Mouse (Mus musculus) midbrain, embryonic 13.5 days (tissue): Measurements from ENCODE around the gene Apex2. TPM values are rescaled to one million over a fixed set of nuclear protein-coding genes. Genes with fewer than 3 reads are reported as not detected.

Source experiments
- ATAC-seq: fragments of 200-750 bp; cut with Nextera tagmentation; 2 replicates; pipeline ENCODE4 v1.8.0; 2017; ENCODE audit warnings: mild to moderate bottlenecking, moderate TSS enrichment, moderate library complexity
- H3K27ac ChIP-seq: fragments of 300-500 bp; sonication (generic); 2 replicates; pipeline ENCODE4 v1.5.1; 2015; ENCODE audit warnings: inconsistent platforms, mild to moderate bottlenecking, moderate library complexity
- H3K27me3 ChIP-seq: fragments of 300-500 bp; sonication (generic); 2 replicates; pipeline ENCODE4 v1.6.1; 2015; ENCODE audit warnings: mild to moderate bottlenecking, inconsistent platforms
- H3K36me3 ChIP-seq: fragments of 300-500 bp; sonication (generic); 2 replicates; pipeline ENCODE4 v1.6.1; 2015; ENCODE audit warnings: mild to moderate bottlenecking, inconsistent platforms
- H3K4me1 ChIP-seq: fragments of 300-500 bp; sonication (generic); replicated peaks from 2 replicates; pipeline ENCODE4 v1.6.1; 2015; ENCODE audit warnings: inconsistent platforms
- H3K4me2 ChIP-seq: fragments of 300-500 bp; sonication (generic); replicated peaks from 2 replicates; pipeline ENCODE4 v1.6.1; 2015; ENCODE audit warnings: moderate library complexity, mild to moderate bottlenecking, inconsistent platforms
- H3K4me3 ChIP-seq: fragments of 300-500 bp; sonication (generic); replicated peaks from 2 replicates; pipeline ENCODE4 v1.5.1; 2015; ENCODE audit warnings: mild to moderate bottlenecking, inconsistent platforms
- H3K9ac ChIP-seq: fragments of 300-500 bp; sonication (generic); replicated peaks from 2 replicates; pipeline ENCODE4 v1.6.1; 2015; ENCODE audit warnings: mild to moderate bottlenecking, inconsistent platforms
- H3K9me3 ChIP-seq: fragments of 300-500 bp; sonication (generic); 2 replicates; pipeline ENCODE4 v1.6.1; 2016; ENCODE audit warnings: mild to moderate bottlenecking, inconsistent platforms
- WGBS: fragments of 180-500 bp; shearing (Covaris S2); methylation state at CpG from one replicate; pipeline ENCODE4 v1.1.7; 2015; 5-methylcytosine and 5-hydroxymethylcytosine counted together
- polyA plus RNA-seq: library from polyadenylated mRNA; unstranded; fragments of >200 nt; fragmentation: Nextera tagmentation; extraction: Ambion mirVana; gene quantifications from 2 replicates; pipeline ENCODE4 v1.2.1, GENCODE M21; 2015

The Apex2 gene
- polyA plus RNA-seq = 22.0 and 22.3 TPM in 2 replicates

- Histone ChIP-seq H3K27me3 (no peaks in the 10 kb centered on the region), H3K4me3 (peak within 1 kb of the TSS; percentile 52; the same call in 1 of the 2 replicates), H3K27ac (no peak within 1 kb of the TSS), H3K9me3 (no peaks in the 10 kb centered on the region), H3K4me1 (peaks cover 8% of the 10 kb centered on the region), H3K4me2 (peak within 1 kb of the TSS; percentile 61), H3K9ac (no peak within 1 kb of the TSS), H3K36me3 (peaks cover 8% of the 10 kb centered on the region)
- ATAC-seq = no peak
- 82% methylated on average over 5 of the region's 5 CpGs for WGBS
Observed at GRCm38 (mm10) chrX:150589696-150590095, at the start of gene Apex2. Gene Apex2 (minus strand): TSS chrX:150589868.

- no peak for ATAC-seq
- 52% methylated on average over 1 of the region's 1 CpGs for WGBS
- H3K9ac ChIP-seq = no peak overlapping the region
Observed at GRCm38 (mm10) chrX:150636421-150636820, 46.8 kb upstream of the Apex2 start.

DNA sequence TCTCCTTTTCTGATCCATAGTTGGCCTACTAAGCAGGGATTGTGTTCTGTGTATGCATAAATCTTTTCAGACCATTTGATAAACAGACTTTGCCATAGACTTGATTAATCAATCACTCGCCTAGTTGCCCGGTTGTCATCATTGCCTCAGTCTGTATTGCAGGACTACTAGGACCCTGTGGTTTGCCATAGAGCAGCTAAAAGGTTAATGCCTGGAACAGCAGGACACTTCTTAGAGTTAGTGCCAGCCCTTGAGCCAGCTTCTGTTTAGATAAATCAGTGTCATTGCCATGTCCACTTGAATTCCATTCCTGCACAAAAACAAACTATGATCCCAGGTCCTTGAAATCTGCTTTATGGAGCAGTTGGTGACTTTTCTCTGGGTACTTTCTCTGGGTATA, 9.2 kb upstream of the Apex2 start:
- ATAC-seq = no peak
- 79% methylated on average over 2 of the region's 2 CpGs for WGBS
- H3K4me3 ChIP-seq = no peak overlapping the region
- H3K27ac ChIP-seq = no peak overlapping the region
- H3K9me3 ChIP-seq = no peaks in the 10 kb centered on the region
- no peaks in the 10 kb centered on the region for H3K36me3 ChIP-seq
- no peaks in the 10 kb centered on the region for H3K4me1 ChIP-seq
- H3K27me3 ChIP-seq = no peaks in the 10 kb centered on the region
- no peak overlapping the region for H3K9ac ChIP-seq
- H3K4me2 ChIP-seq = no peak overlapping the region

More at GRCm38 (mm10) chrX:150636421-150636820, 46.8 kb upstream of the Apex2 start:
- no peaks in the 10 kb centered on the region for H3K27me3 ChIP-seq
- H3K4me1 ChIP-seq = no peaks in the 10 kb centered on the region
- no peak overlapping the region for H3K27ac ChIP-seq
- no peaks in the 10 kb centered on the region for H3K9me3 ChIP-seq
- no peak overlapping the region for H3K4me2 ChIP-seq
- H3K36me3 ChIP-seq = no peaks in the 10 kb centered on the region
- H3K4me3 ChIP-seq = no peak overlapping the region

GRCm38 (mm10) chrX:150595016-150595760, 5.5 kb upstream of the Apex2 start:
- Histone ChIP-seq H3K27ac (no peak overlapping the region), H3K4me2 (no peak overlapping the region), H3K9ac (no peak overlapping the region), H3K4me1 (no peaks in the 10 kb centered on the region), H3K27me3 (no peaks in the 10 kb centered on the region), H3K4me3 (no peak overlapping the region), H3K36me3 (no peaks in the 10 kb centered on the region), H3K9me3 (no peaks in the 10 kb centered on the region)
- ATAC-seq = no peak
- whole genome bisulfite sequencing = 83% methylated on average over 9 of the region's 9 CpGs

DNA sequence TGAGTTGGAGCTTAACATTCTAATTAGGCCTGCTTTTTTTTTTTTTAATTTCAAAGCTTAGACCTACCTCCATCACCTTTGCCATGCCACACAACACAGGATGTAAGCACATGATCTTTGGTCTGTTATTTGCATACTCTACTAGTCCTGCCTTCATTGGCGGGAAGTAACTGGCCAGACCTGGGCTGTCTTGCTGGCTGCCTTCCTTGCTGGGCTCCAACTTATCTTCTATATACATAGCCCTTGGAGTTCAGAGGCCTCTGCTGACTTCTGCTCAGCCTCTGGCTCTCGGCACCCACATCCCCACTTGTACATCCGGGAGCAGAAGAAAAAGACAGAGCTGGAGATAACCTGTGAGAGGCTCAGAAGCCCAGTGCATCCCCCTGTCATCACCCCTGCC, 4.5 kb upstream of the Apex2 start:
- H3K4me3 ChIP-seq = no peak overlapping the region
- no peaks in the 10 kb centered on the region for H3K27me3 ChIP-seq
- H3K27ac ChIP-seq = no peak overlapping the region
- ATAC-seq = no peak
- H3K9ac ChIP-seq = no peak overlapping the region
- H3K4me2 ChIP-seq = no peak overlapping the region
- H3K36me3 ChIP-seq = no peaks in the 10 kb centered on the region
- no peaks in the 10 kb centered on the region for H3K4me1 ChIP-seq
- H3K9me3 ChIP-seq = no peaks in the 10 kb centered on the region
- 93% methylated on average over 3 of the region's 3 CpGs for WGBS

DNA sequence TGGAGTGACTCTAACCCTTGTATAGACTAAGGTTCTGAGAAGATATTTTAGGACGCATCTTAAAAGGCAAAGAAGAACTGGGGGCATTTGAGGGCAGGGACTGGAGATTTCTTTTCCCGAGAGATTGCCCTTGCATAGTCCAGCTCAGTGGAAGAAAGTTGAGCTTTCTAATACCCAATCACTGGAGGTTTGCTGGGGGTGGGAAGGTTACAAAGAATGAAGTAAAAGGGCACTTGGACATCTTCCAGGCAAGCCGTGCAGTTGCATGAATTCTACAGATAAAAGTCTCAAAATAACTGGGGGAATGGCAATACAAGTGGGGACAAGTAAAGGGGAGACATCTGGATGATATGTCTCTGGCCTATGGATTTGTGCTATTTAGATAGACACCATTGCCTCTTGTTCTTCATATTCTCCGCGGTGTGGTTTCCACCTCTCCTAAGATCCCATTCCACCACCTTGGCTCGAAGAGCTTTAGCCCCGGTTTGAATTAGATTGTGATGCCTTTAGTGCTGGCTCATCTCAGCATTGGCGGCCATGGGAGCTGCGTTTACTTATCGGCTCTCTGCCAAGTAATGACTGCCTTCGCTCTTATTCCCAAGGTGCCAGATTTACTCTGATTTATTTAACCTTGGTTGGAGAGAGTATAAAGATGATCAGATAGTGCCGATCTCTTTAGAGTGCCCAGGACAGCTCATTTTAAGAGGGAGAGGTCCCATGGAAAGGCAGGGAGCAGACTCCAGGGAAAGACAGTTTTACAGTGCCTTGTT, 3.8 kb upstream of the Apex2 start:
- no peak overlapping the region for H3K9ac ChIP-seq
- H3K4me2 ChIP-seq = no peak overlapping the region
- H3K36me3 ChIP-seq = no peaks in the 10 kb centered on the region
- no peak overlapping the region for H3K27ac ChIP-seq
- no peaks in the 10 kb centered on the region for H3K9me3 ChIP-seq
- no peaks in the 10 kb centered on the region for H3K4me1 ChIP-seq
- 87% methylated on average over 12 of the region's 12 CpGs for WGBS
- ATAC-seq = no peak
- no peak overlapping the region for H3K4me3 ChIP-seq
- no peaks in the 10 kb centered on the region for H3K27me3 ChIP-seq

- WGBS = 27% methylated on average over 35 of the region's 35 CpGs
- H3K27ac ChIP-seq = peak within 1 kb of the TSS; percentile 80
- peaks cover 8% of the 10 kb centered on the region for H3K4me1 ChIP-seq
- no peaks in the 10 kb centered on the region for H3K9me3 ChIP-seq
- ATAC-seq = peak; percentile 94
- peak within 1 kb of the TSS; percentile 52 for H3K4me3 ChIP-seq
- peak within 1 kb of the TSS; percentile 61 for H3K4me2 ChIP-seq
- H3K27me3 ChIP-seq = no peaks in the 10 kb centered on the region
- H3K9ac ChIP-seq = peak within 1 kb of the TSS; percentile 72
- H3K36me3 ChIP-seq = peaks cover 13% of the 10 kb centered on the region
Observed at GRCm38 (mm10) chrX:150588023-150588764, 1.5 kb downstream of the Apex2 start, which contains the start of gene Pfkfb1. Gene Pfkfb1 (plus strand): TSS chrX:150588229.

DNA sequence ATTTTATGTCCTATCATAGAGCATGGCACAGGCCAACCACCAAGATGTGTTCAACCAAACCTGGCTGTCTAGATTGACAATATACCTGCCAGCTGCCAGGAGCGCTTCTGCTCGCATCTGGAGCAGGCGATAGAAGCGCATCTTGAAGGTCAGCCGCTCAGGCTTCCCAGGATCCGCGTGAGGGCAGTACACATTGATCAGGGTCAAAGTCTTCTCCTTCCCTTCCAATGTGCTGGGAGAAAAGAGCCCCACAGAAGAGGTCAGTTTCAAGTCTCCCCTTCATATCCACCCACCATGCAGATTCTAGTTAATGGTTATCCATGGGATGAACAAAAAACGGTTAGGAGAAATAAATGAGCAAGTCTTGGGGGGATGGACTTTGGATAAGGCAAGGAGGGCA, 4.6 kb downstream of the Apex2 start:
- no peak overlapping the region for H3K27ac ChIP-seq
- 91% methylated on average over 8 of the region's 8 CpGs for WGBS
- H3K9ac ChIP-seq = no peak overlapping the region
- H3K9me3 ChIP-seq = no peaks in the 10 kb centered on the region
- ATAC-seq = no peak
- H3K4me2 ChIP-seq = no peak overlapping the region
- no peak overlapping the region for H3K4me3 ChIP-seq
- peaks cover 8% of the 10 kb centered on the region for H3K4me1 ChIP-seq
- H3K36me3 ChIP-seq = peaks cover 25% of the 10 kb centered on the region
- H3K27me3 ChIP-seq = no peaks in the 10 kb centered on the region

DNA sequence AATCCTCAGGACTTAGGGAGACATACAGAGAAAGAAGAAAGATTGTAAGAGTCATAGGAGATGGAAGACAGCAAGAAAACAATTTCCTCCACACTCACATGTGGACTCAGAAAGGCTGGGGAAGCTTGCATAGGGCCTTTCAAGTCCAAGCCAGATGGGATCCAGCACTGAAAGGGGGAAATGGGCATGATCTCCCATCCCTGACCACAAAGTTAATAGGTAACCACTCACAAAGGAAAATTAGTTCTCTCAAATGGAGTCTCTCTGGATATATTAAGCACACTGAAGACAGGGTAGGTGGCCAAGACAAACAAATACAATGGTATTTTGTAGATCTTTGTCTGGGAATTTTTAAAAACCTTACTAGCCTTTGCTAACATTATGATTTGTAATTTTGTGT, 7.7 kb downstream of the Apex2 start:
- Histone ChIP-seq H3K4me2 (no peak overlapping the region), H3K4me3 (no peak overlapping the region), H3K4me1 (peaks cover 4% of the 10 kb centered on the region; the same call in 1 of the 2 replicates), H3K27ac (no peak overlapping the region), H3K9me3 (no peaks in the 10 kb centered on the region), H3K27me3 (no peaks in the 10 kb centered on the region), H3K9ac (no peak overlapping the region), H3K36me3 (peaks cover 25% of the 10 kb centered on the region)
- ATAC-seq = no peak

DNA sequence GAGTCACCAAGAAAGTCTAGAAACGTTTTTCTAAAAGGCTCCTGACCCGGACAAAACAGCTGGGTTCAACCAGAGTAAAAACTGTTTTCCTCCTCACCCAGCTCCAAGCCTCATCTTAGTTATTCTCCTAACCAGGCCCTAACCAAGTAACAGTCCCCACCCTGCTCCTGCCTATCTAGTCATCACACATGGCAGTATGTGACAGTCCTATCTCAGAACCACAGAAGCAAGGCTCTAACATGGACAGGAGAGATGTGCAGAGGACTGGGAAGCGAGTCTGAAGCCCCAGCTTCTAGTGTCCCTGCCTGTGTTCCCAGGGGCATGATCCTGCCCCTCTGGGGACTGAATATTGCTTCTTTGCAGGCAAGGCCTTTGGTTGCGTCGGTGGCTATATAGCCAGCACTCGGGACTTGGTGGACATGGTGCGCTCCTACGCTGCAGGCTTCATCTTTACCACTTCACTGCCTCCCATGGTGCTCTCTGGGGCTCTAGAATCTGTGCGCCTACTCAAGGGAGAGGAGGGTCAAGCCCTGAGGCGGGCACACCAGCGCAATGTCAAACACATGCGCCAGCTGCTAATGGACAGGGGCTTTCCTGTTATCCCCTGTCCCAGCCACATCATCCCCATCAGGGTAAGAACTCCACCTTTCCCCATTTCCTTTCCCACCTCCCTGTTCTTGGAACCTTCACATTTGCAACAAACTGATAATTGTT, 24.9 kb downstream of the Apex2 start:
- Histone ChIP-seq H3K27ac (no peak overlapping the region), H3K27me3 (no peaks in the 10 kb centered on the region), H3K36me3 (peaks cover 4% of the 10 kb centered on the region; the same call in 1 of the 2 replicates), H3K9me3 (no peaks in the 10 kb centered on the region), H3K4me1 (no peaks in the 10 kb centered on the region), H3K9ac (no peak overlapping the region), H3K4me3 (no peak overlapping the region), H3K4me2 (no peak overlapping the region)
- ATAC-seq = no peak
- 93% methylated on average over 12 of the region's 12 CpGs for WGBS

DNA sequence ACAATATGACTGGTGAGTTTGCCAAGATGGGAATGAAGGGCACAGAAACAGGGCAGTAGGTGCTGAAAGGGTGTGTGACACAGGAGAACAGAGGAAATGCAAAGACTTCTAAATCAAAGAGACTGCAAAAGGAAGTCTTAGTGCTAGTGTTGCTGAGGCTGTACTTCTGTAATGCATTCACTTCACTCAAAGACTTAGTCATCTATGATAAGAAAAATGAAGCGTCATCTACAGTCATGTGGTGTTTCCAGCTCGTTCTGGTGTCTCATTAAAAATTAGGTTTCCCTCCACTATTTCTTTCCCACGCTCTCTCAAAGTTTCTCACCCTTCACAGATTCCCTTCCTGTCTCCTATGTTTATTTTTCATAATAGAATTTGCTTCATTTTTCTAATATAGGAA, 35.6 kb downstream of the Apex2 start:
- Histone ChIP-seq H3K4me3 (no peak overlapping the region), H3K9me3 (no peaks in the 10 kb centered on the region), H3K27ac (no peak overlapping the region), H3K9ac (no peak overlapping the region), H3K4me1 (no peaks in the 10 kb centered on the region), H3K27me3 (0 out of 2 replicates have a peak, but pooled peaks cover 2% of the 10 kb centered on the region), H3K36me3 (peaks cover 4% of the 10 kb centered on the region; the same call in 1 of the 2 replicates), H3K4me2 (no peak overlapping the region)
- no peak for ATAC-seq
- 81% methylated on average over 3 of the region's 3 CpGs for WGBS
